Mouse (Mus musculus) myocyte (in vitro differentiated cells): ENCODE results near the gene Drap1.

Experiments
- CEBPB ChIP-seq: IDR thresholded peaks from 2 replicates; pipeline ENCODE4 v1.6.1; 2011; ENCODE audit warnings: mild to moderate bottlenecking, moderate library complexity; ENCODE audit not compliant: poor library complexity, insufficient read depth, severe bottlenecking
- E2F4 ChIP-seq: IDR thresholded peaks from one replicate; pipeline ENCODE4 v1.6.1; 2011; ENCODE audit warnings: mild to moderate bottlenecking, control low read depth, moderate library complexity; ENCODE audit not compliant: insufficient read depth
- MAX ChIP-seq: IDR thresholded peaks from one replicate; pipeline ENCODE4 v1.6.1; 2011; ENCODE audit warnings: low read depth, mild to moderate bottlenecking, control low read depth
- MYOD1 ChIP-seq, 3 experiments: IDR thresholded peaks; one replicate each; pipeline ENCODE4 v1.6.1; 2011; ENCODE audit warnings: control low read depth in 2 of 3, low read depth in 2 of 3, mild to moderate bottlenecking in 2 of 3, moderate library complexity in 1 of 3; ENCODE audit not compliant: insufficient read length in 2 of 3, control insufficient read depth in 1 of 3
- MYOG ChIP-seq, 3 experiments: IDR thresholded peaks; one replicate each; pipeline ENCODE4 v1.6.1; 2011; ENCODE audit warnings: control low read depth in 2 of 3, low read depth in 2 of 3, mild to moderate bottlenecking in 2 of 3; ENCODE audit not compliant: insufficient read length in 2 of 3, control insufficient read depth in 1 of 3, insufficient read depth in 1 of 3
- POLR2A ChIP-seq: IDR thresholded peaks from one replicate; pipeline ENCODE4 v1.6.1; 2011; ENCODE audit warnings: low read depth, mild to moderate bottlenecking, control low read depth, moderate library complexity; ENCODE audit not compliant: insufficient read length
- POLR2AphosphoS2 ChIP-seq: IDR thresholded peaks from one replicate; pipeline ENCODE4 v1.6.1; 2011; ENCODE audit warnings: low read depth, control low read depth; ENCODE audit not compliant: insufficient read length
- REST ChIP-seq: IDR thresholded peaks from one replicate; pipeline ENCODE4 v1.6.1; 2011; ENCODE audit warnings: mild to moderate bottlenecking, control low read depth, moderate library complexity; ENCODE audit not compliant: insufficient read depth, insufficient read length
- SRF ChIP-seq: IDR thresholded peaks from one replicate; pipeline ENCODE4 v1.6.1; 2011; ENCODE audit warnings: low read depth; ENCODE audit not compliant: control insufficient read depth, insufficient read length
- TCF12 ChIP-seq: IDR thresholded peaks from one replicate; pipeline ENCODE4 v1.6.1; 2011; ENCODE audit warnings: mild to moderate bottlenecking, control low read depth; ENCODE audit not compliant: poor library complexity, insufficient read depth, severe bottlenecking
- TCF3 ChIP-seq: IDR thresholded peaks from one replicate; pipeline ENCODE4 v1.6.1; 2011; ENCODE audit warnings: low read depth, control low read depth; ENCODE audit not compliant: insufficient read length
- USF1 ChIP-seq: IDR thresholded peaks from one replicate; pipeline ENCODE4 v1.6.1; 2011; ENCODE audit warnings: low read depth, mild to moderate bottlenecking, control low read depth, moderate library complexity

DNA sequence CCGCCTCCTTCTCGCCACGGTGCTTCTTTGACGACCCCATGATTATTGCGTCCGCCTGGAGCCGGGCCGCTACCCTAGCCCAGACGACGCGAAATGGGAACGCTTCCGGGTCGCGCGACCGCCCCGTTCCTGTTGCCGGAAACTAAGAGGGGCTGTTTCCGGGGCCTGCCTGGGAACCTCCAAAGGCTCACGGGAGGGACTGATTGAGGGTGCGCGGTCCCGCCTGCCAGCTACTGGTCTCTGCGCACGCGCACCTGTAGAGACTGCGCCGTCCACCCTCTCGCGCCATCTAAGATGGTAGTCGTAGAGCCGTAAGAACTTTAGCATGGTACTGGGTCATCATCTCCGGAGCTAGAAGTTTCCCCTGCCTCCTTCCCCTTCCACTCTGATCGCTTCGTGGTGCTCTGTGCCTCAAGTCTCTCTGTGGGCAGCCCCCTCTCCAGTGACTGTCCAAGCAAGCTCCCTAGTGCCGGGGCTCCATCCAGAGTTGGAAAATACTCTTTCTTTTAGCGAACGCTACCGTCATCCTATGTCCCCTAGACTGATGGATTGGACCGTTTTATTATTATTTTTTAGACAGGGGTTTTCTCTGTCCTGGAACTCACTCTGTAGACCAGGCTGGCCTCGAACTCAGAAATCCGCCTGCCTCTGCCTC lies 36.1 kb downstream of the Drap1 start, which contains the start of gene Sart1:
- TF ChIP-seq MYOG (IDR thresholded peaks at IDR 0.05; ENCODE audit: control insufficient read depth in 1 of 3, insufficient read depth in 1 of 3, insufficient read length in 2 of 3, low read depth in 2 of 3) (no peak), POLR2A (peak; percentile 89), MAX (no peak), POLR2AphosphoS2 (peak; percentile 85), TCF12 (no peak), E2F4 (peak; percentile 15), SRF (peak; percentile 26), MYOD1 (IDR thresholded peaks at IDR 0.05; ENCODE audit: control insufficient read depth in 1 of 3, insufficient read length in 2 of 3, low read depth in 2 of 3) (no peak), REST (no peak), USF1 (no peak), CEBPB (no peak), TCF3 (no peak)
